Mouse (Mus musculus) kidney, adult 8-10 months (tissue): ENCODE results near the gene Ebf1.
A peak's percentile ranks its signal among the peaks of the same experiment; 100 is the strongest.

Source experiments
- DNase-seq, 2 experiments: peaks; one replicate each; pipeline ENCODE4 v3.0.0; 2022

Ebf1 gene

DNA sequence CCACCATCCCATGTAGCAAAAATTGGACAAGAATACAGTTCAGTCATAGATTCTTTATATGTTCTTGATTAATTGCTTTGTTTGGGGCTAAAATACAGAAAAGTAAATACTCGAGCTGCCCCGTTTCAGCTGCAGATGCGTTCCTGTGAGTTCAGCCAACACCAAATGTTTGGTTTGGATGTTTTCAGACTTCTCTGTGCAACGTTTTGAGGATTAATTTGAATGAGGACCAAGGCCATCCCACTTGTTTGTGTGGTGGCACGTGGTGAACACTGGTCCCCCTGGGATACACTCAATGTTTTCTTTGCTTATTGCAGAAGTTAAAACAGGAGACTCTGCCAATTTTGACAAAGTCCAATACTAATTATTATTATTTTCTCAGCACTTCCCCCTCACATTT is 289.3 kb downstream of the Ebf1 start:
- DNase-seq, result peak in 1 of 2 experiments; percentile 44

- no peak for DNase-seq
Measured at GRCm38 (mm10) chr11:44911765-44912164, 294.6 kb downstream of the Ebf1 start.

DNA sequence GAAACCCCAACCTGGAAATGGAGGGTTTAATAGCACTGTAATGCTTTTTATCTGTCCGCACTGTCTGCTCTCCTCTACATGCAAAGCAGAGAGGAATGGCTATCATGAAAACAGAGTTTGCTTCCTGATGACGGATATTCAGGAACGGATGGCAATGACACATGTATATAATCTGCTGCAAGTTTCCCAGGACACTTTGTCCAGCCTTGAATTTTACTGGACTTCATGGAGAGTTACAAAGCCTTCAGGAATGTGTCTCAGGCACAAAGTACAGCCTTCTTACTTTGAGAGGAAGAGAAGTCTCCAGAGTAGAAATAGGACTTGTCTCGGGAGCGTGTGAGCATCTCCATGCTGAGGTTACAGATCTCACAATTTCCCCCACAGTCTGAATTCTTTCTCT is 296.7 kb downstream of the Ebf1 start:
- DNase-seq, result no peak

DNA sequence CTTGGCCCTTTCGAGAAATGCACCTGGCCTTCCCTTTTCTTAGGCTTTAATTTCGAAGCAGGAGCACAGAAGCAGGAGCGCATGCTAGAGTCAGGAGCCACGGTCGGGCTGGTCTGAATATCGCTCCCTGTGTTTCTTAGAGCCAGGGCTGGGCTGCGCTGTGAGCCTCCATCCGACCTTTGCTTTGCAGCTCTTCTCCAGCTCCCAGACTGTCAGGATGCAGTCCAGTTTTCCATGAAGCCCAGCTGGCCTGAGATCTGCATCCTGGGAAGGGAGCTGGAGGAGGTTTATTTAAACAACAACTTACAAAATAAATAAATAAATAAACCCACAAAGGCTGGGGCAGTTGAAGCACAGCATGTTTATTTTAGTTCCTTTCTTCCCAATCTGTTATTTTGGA is 299.9 kb downstream of the Ebf1 start:
- no peak for DNase-seq

DNA sequence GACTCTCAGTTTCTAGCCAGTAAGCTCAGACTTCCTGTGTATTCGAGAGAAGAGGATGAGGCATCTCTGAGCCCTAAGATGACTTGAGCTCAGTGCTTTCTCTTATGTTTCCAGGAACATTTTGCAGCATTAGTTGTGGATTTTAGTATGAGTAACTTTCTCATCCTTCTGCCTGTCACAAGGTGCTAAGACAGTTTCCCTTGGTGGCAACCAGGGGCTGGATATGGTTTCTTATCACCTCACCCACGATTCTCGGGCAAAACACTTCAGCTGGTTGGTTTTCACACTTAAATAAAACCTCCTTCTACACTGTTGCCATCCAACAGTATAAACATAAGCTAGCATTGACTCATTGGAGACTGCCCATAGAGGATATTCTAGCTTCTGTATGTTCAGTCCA is 306.0 kb downstream of the Ebf1 start:
- DNase-seq, result no peak

GRCm38 (mm10) chr11:44923868-44924508 is 306.9 kb downstream of the Ebf1 start:
- DNase-seq, result no peak

GRCm38 (mm10) chr11:44924896-44925295 is 307.8 kb downstream of the Ebf1 start:
- peak in 1 of 2 experiments; percentile 20 for DNase-seq

DNA sequence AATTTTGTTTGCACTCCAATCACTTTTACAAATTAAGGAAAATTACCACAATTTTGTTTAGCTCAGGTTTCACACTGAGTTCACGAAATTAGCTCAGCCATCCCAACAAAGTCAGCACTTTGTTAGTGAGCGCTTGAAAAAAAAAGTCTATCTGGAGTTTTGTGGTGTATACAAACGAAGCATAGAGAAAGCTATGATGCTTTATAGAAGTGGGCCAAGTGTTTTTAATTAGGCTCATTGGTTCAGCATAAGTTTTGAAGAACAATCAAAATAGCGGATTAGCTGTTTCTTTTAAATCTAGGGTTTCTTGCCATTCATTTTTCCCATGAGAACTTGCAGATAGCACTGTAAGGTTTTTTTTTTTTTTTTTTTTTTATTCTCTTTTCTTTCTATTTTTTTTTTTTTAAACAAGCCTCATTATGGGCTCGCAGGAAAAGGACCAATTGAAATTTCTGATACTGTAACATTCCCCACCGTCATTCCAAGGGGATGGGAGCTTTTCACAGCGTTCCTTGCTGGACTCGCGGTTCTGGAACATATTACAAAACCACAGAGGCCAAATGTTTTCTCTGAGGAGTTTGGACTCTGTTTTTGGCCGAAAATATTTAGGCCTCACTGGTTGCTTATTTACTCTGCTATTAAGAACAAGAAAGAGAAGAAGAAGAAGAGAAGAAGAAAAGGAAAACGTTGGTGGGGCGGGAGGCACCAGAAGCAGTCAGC is 308.8 kb downstream of the Ebf1 start:
- DNase-seq, result peak in 1 of 2 experiments; percentile 10

GRCm38 (mm10) chr11:44928403-44928802 is 311.3 kb downstream of the Ebf1 start:
- DNase-seq, result no peak

GRCm38 (mm10) chr11:44932942-44933483 is 315.9 kb downstream of the Ebf1 start:
- DNase-seq, result no peak

DNA sequence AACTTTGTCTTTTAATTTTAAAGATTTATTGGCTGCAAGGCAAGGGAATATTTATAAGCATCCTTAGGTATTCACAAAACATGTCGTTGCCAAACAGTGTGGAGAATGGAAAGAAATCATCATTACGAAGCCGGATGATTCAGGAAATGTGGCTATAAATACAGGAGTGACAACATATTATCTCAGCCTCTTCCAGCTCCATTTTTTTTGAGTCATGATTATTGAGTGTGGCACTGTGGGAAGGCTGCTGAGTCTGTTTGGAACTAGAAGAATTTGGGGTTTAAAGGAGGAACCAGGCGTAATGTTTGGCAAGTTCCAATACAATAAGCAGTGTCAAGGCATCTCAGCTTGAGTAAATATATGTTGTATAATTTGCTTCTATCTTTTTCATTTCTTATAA is 326.7 kb downstream of the Ebf1 start:
- DNase-seq, result no peak

- DNase-seq, result no peak
Measured at GRCm38 (mm10) chr11:44944401-44944800, 327.3 kb downstream of the Ebf1 start.

GRCm38 (mm10) chr11:44946618-44947017 is 329.5 kb downstream of the Ebf1 start:
- DNase-seq, result no peak

DNA sequence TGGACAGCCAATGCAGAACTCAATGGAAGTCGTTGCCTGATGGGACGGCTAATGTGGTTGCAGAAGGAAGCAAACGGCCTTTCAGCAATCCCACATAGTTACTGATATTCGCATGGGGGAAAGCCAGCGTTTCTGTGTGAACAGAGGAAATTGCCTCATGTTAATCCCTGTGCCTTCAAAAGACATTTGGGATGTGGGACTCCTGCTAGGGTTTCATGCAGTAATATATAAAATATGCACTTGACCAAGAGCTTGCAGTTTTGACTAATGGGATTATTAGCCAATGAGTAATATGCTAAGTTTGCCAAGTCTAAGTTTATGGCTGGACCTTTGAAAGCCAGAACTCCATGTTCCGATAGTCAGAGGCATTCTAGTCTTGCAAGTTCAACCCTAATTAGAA is 331.4 kb downstream of the Ebf1 start:
- DNase-seq, result no peak

DNA sequence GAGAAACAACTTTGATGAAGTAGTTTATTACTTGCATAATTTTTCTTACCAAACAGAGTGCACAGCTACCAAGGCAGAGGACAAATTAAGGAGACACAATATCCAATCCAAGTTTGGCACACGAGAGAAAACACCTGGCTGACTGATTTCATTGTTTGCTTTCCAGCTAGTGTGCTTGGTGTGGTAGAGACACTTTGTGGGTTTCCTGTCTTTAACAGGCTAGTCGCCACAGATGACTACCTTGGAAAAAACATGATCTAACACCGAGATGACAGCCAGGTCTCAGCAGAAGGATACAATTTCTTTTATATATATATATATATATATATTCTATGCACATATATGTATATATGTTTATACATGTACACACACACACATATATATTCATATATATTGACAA is 332.0 kb downstream of the Ebf1 start:
- DNase-seq, result no peak

GRCm38 (mm10) chr11:44950319-44950718 is 333.2 kb downstream of the Ebf1 start:
- no peak for DNase-seq

GRCm38 (mm10) chr11:44951506-44951905 is 334.4 kb downstream of the Ebf1 start:
- DNase-seq, result no peak

- no peak for DNase-seq
Measured at GRCm38 (mm10) chr11:44953337-44953736, 336.2 kb downstream of the Ebf1 start.

DNA sequence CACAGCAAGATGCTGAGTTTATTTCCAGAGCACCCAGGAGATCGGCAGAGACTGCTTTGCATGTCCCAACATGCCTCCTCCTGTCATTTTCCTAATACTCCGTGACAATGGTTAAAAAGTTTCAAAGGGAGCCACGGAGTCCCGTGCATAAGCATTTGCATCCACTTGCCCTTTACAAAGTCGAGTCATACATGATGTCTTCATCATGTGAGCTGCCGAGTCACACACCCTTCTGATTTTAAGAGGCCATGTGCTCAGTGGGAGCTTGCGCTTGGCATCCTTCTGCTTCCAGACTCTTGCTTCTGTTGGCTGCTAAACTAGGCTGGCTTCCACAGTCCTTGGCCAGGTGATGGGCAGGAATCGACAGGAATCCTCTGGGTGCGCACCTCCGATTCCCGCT is 336.7 kb downstream of the Ebf1 start:
- DNase-seq, result no peak

- DNase-seq, result no peak
Measured at GRCm38 (mm10) chr11:44954362-44954761, 337.2 kb downstream of the Ebf1 start.

GRCm38 (mm10) chr11:44962746-44963440 is 345.8 kb downstream of the Ebf1 start:
- no peak for DNase-seq

- DNase-seq, result no peak
Measured at GRCm38 (mm10) chr11:44969011-44969410, 351.9 kb downstream of the Ebf1 start.

GRCm38 (mm10) chr11:44974271-44974670 is 357.2 kb downstream of the Ebf1 start:
- no peak for DNase-seq

GRCm38 (mm10) chr11:44975151-44975550 is 358.0 kb downstream of the Ebf1 start:
- DNase-seq, result peak; percentile 59 to 73
